Mouse (Mus musculus) CH12.LX (cell line): ENCODE data around the gene Slc1a1. TPM values are rescaled to one million over a fixed set of nuclear protein-coding genes. Genes with fewer than 3 reads are reported as not detected.

Experiments
- DNase-seq: peaks from one replicate; pipeline ENCODE4 v3.0.0-alpha.2; 2013; ENCODE audit errors: extremely low read depth
- H3K27ac ChIP-seq: 2 replicates; pipeline ENCODE4 v1.5.1; 2012; ENCODE audit warnings: low read depth, mild to moderate bottlenecking, control low read depth, moderate library complexity; ENCODE audit not compliant: insufficient read depth
- H3K27me3 ChIP-seq: replicated peaks from 2 replicates; pipeline ENCODE3; 2012; ENCODE audit warnings: inconsistent platforms
- H3K36me3 ChIP-seq, 2 experiments: replicated peaks in 1 of 2; 2 replicates each; pipeline versions ENCODE3 to v1.6.1; 2012; ENCODE audit warnings: inconsistent platforms in 1 of 2, low read length in 1 of 2, mild to moderate bottlenecking in 1 of 2, mixed read lengths in 1 of 2, moderate library complexity in 1 of 2; ENCODE audit not compliant: control insufficient read depth in 1 of 2, insufficient read depth in 1 of 2
- H3K4me1 ChIP-seq, 2 experiments: 2 replicates each; pipeline ENCODE4 v1.6.1; 2012; ENCODE audit warnings: inconsistent platforms in 1 of 2, moderate library complexity in 1 of 2; ENCODE audit not compliant: insufficient read depth in 2 of 2, control insufficient read depth in 1 of 2
- H3K4me2 ChIP-seq: 2 replicates; pipeline ENCODE4 v1.6.1; 2012; ENCODE audit warnings: low read depth, mild to moderate bottlenecking, control low read depth; ENCODE audit not compliant: poor library complexity, insufficient read depth, severe bottlenecking
- H3K4me3 ChIP-seq, 3 experiments: fragments of 150-350 bp in 1 of 3; sonication (generic) in 1 of 3; replicated peaks in 1 of 3; 2 replicates each; pipeline versions ENCODE3 to v1.5.1; 2011 to 2012; ENCODE audit warnings: low read depth in 2 of 3, low read length in 2 of 3, mild to moderate bottlenecking in 2 of 3, moderate library complexity in 2 of 3, control low read depth in 1 of 3, improper control_type of control experiment in 1 of 3, inconsistent platforms in 1 of 3, mixed read lengths in 1 of 3; ENCODE audit not compliant: poor library complexity in 1 of 3
- H3K79me2 ChIP-seq: replicated peaks from 2 replicates; pipeline ENCODE4 v1.6.1; 2012; ENCODE audit warnings: mild to moderate bottlenecking, moderate library complexity; ENCODE audit not compliant: control insufficient read depth, poor library complexity, insufficient read depth, severe bottlenecking; ENCODE audit errors: extremely low read depth
- H3K9ac ChIP-seq: 2 replicates; pipeline ENCODE4 v1.6.1; 2012; ENCODE audit warnings: low read depth, mild to moderate bottlenecking, control low read depth, moderate library complexity; ENCODE audit not compliant: insufficient read depth
- H3K9me3 ChIP-seq: replicated peaks from 2 replicates; pipeline ENCODE3; 2012; ENCODE audit warnings: low read length, inconsistent platforms, mixed read lengths
- BHLHE40 ChIP-seq: IDR thresholded peaks from 2 replicates; pipeline ENCODE4 v1.6.1; 2011; ENCODE audit warnings: mild to moderate bottlenecking, low read depth, low read length, improper control_type of control experiment
- CHD1 ChIP-seq: IDR thresholded peaks from 2 replicates; pipeline ENCODE4 v1.6.1; 2012; ENCODE audit warnings: low read depth, low read length, improper control_type of control experiment, inconsistent platforms
- CHD2 ChIP-seq: IDR thresholded peaks from 2 replicates; pipeline ENCODE4 v1.6.1; 2011; ENCODE audit warnings: low read length, improper control_type of control experiment
- EP300 ChIP-seq: IDR thresholded peaks from 2 replicates; pipeline ENCODE4 v1.6.1; 2011; ENCODE audit warnings: low read length, improper control_type of control experiment
- ETS1 ChIP-seq: conservative IDR thresholded peaks from 2 replicates; pipeline ENCODE4 v1.6.1; 2012; ENCODE audit warnings: low read depth, mild to moderate bottlenecking, inconsistent platforms, low read length, improper control_type of control experiment, moderate library complexity
- HCFC1 ChIP-seq: IDR thresholded peaks from 2 replicates; pipeline ENCODE4 v1.6.1; 2012; ENCODE audit warnings: low read depth, mild to moderate bottlenecking, inconsistent platforms, low read length, improper control_type of control experiment
- JUN ChIP-seq: IDR thresholded peaks from 2 replicates; pipeline ENCODE4 v1.6.1; 2011; ENCODE audit warnings: low read depth, mild to moderate bottlenecking, low read length, improper control_type of control experiment, moderate library complexity; ENCODE audit not compliant: insufficient read depth
- JUND ChIP-seq: conservative IDR thresholded peaks from 2 replicates; pipeline ENCODE4 v1.6.1; 2011; ENCODE audit warnings: low read depth, low read length, improper control_type of control experiment
- KAT2A ChIP-seq: IDR thresholded peaks from 2 replicates; pipeline ENCODE4 v1.6.1; 2012; ENCODE audit warnings: low read length, improper control_type of control experiment, inconsistent platforms; ENCODE audit not compliant: insufficient replicate concordance
- MAX ChIP-seq: IDR thresholded peaks from 2 replicates; pipeline ENCODE4 v1.6.1; 2011; ENCODE audit warnings: low read length, improper control_type of control experiment
- MEF2A ChIP-seq: IDR thresholded peaks from 2 replicates; pipeline ENCODE4 v1.6.1; 2014; ENCODE audit warnings: low read depth, mild to moderate bottlenecking, inconsistent platforms, low read length, improper control_type of control experiment, borderline replicate concordance
- MXI1 ChIP-seq: IDR thresholded peaks from 2 replicates; pipeline ENCODE4 v1.6.1; 2011; ENCODE audit warnings: mild to moderate bottlenecking, low read depth, low read length, improper control_type of control experiment
- MYC ChIP-seq: IDR thresholded peaks from 2 replicates; pipeline ENCODE4 v1.6.1; 2011; ENCODE audit warnings: low read depth, mild to moderate bottlenecking, improper control_type of control experiment, low read length
- NELFE ChIP-seq: IDR thresholded peaks from 2 replicates; pipeline ENCODE4 v1.6.1; 2011; ENCODE audit warnings: low read depth, low read length, improper control_type of control experiment
- PAX5 ChIP-seq: IDR thresholded peaks from 2 replicates; pipeline ENCODE4 v1.6.1; 2012; ENCODE audit warnings: low read length, inconsistent platforms, mixed read lengths
- POLR2A ChIP-seq: IDR thresholded peaks from 2 replicates; pipeline ENCODE4 v1.6.1; 2011; ENCODE audit warnings: low read depth, mild to moderate bottlenecking, improper control_type of control experiment, low read length
- POLR2AphosphoS2 ChIP-seq: IDR thresholded peaks from 2 replicates; pipeline ENCODE4 v1.6.1; 2011; ENCODE audit warnings: low read depth, low read length, improper control_type of control experiment
- SIN3A ChIP-seq: IDR thresholded peaks from 2 replicates; pipeline ENCODE4 v1.6.1; 2012; ENCODE audit warnings: low read length, improper control_type of control experiment, inconsistent platforms
- SMC3 ChIP-seq: IDR thresholded peaks from 2 replicates; pipeline ENCODE4 v1.6.1; 2011; ENCODE audit warnings: low read depth, low read length, improper control_type of control experiment
- TCF12 ChIP-seq: IDR thresholded peaks from 2 replicates; pipeline ENCODE4 v1.6.1; 2014; ENCODE audit warnings: low read depth, mild to moderate bottlenecking, inconsistent platforms, low read length, improper control_type of control experiment
- UBTF ChIP-seq: IDR thresholded peaks from 2 replicates; pipeline ENCODE4 v1.6.1; 2012; ENCODE audit warnings: low read depth, mild to moderate bottlenecking, inconsistent platforms, low read length, improper control_type of control experiment, moderate library complexity
- ZMIZ1 ChIP-seq: IDR thresholded peaks from 2 replicates; pipeline ENCODE4 v1.6.1; 2012; ENCODE audit warnings: low read depth, mild to moderate bottlenecking, inconsistent platforms, low read length, improper control_type of control experiment
- dilution Hi-C: fragments of 300-500 bp; cut with MboI; formaldehyde crosslinking; loops from 2 replicates; pipeline ENCODE4 v1.14.3; 2020; ENCODE audit warnings: low sequenced_read_pairs; ENCODE audit not compliant: extremely low pct_unique_long_range_greater_than_20kb, extremely low pct_ligation_motif_present
- in situ Hi-C: fragments of 300-500 bp; cut with MboI; formaldehyde crosslinking; loops from 3 replicates; pipeline ENCODE4 v1.14.3; 2019; ENCODE audit warnings: low sequenced_read_pairs, low pct_ligation_motif_present, low pct_unique_long_range_greater_than_20kb, mixed read lengths
- polyA plus RNA-seq: library from polyadenylated mRNA; unstranded; fragments of >175 nt; gene quantifications from 2 replicates; pipeline ENCODE4 v1.2.1, GENCODE M21; 2012; ENCODE audit warnings: low read depth; ENCODE audit not compliant: insufficient read length
- total RNA-seq, 2 experiments: library from RNA; depleted of rRNA; stranded (reverse); fragments of 300-350 nt in 1 of 2; fragments of >200 nt in 1 of 2; gene quantifications; 2 replicates each; pipeline ENCODE4 v1.2.3; 2012 to 2014

Gene Slc1a1
- total and polyA plus RNA-seq, 3 experiments = 0.20 to 1.1 (median 0.95) TPM

DNA sequence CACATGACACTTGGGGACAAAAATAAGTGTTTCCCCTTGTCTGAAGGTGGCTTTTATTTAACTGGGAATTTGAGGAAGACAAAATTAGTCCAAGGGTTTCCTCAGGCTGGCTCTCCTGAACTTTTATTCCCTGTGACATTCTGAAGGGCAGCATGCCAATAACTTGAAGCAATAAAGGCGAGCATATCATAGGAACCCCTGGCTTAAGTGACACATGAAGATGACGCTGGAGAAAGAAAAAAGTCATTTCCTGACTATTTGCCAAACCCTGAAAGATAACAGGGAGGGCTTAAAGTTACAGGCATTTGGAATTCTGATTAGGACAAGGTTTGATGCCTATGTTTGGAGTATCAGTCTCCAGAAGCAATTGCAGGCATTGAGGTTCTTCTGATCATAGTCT lies 112.5 kb downstream of the Slc1a1 start:
- no peak overlapping the region for H3K9ac ChIP-seq
- in situ Hi-C loops (no loop called here), dilution Hi-C loops (no loop called here)
- H3K27ac ChIP-seq = no peak overlapping the region
- H3K36me3 ChIP-seq = no peaks in the 10 kb centered on the region
- no peak overlapping the region for H3K4me3 ChIP-seq
- no peak for DNase-seq
- H3K9me3 ChIP-seq = peaks cover 4% of the 10 kb centered on the region
- H3K27me3 ChIP-seq = no peaks in the 10 kb centered on the region
- H3K79me2 ChIP-seq = no peaks in the 10 kb centered on the region
- no peaks in the 10 kb centered on the region for H3K4me1 ChIP-seq
- H3K4me2 ChIP-seq = no peak overlapping the region
- no peak for TF ChIP-seq MEF2A
- TF ChIP-seq UBTF = no peak
- TF ChIP-seq MYC = no peak
- TF ChIP-seq JUND = no peak
- TF ChIP-seq POLR2AphosphoS2 = no peak
- TF ChIP-seq TCF12 = no peak
- no peak for TF ChIP-seq MAX
- TF ChIP-seq POLR2A = no peak
- no peak for TF ChIP-seq SMC3
- TF ChIP-seq SIN3A = no peak
- TF ChIP-seq JUN = no peak
- TF ChIP-seq BHLHE40 = no peak
- TF ChIP-seq HCFC1 = no peak
- no peak for TF ChIP-seq MXI1
- TF ChIP-seq CHD2 = no peak
- no peak for TF ChIP-seq CHD1
- no peak for TF ChIP-seq ETS1

DNA sequence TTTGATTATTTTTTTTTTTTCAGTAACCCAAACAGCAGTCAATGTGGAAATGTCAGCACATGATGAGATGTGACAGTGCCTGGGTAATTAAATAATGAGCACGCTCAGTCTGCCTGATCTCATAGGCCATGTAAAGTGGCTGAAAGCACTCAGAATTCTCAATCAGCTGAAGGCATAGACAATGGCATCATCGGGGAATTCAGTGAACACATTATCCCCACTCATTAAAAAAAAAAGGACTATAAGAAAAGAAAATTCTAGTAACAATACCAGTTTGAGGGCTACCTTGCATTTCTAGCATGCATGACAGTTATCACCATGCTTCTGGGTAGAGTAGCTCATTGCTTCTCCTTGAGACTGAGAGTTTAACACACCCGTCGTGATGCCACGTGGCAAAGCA lies 116.4 kb downstream of the Slc1a1 start:
- Histone ChIP-seq H3K4me3 (no peak overlapping the region), H3K9ac (no peak overlapping the region), H3K4me2 (no peak overlapping the region), H3K79me2 (no peaks in the 10 kb centered on the region), H3K36me3 (no peaks in the 10 kb centered on the region), H3K27ac (no peak overlapping the region), H3K9me3 (peaks cover 4% of the 10 kb centered on the region), H3K4me1 (no peaks in the 10 kb centered on the region), H3K27me3 (no peaks in the 10 kb centered on the region)
- dilution Hi-C loops = no loop called here
- DNase-seq = no peak
- in situ Hi-C loops = no loop called here
- TF ChIP-seq NELFE = no peak
- no peak for TF ChIP-seq ZMIZ1
- no peak for TF ChIP-seq ETS1
- no peak for TF ChIP-seq EP300
- no peak for TF ChIP-seq KAT2A
- no peak for TF ChIP-seq BHLHE40
- TF ChIP-seq PAX5 = no peak
- no peak for TF ChIP-seq MAX
